Comparison of ENCODE assay signal across 9 mouse cellular contexts in the genomic region with DNA sequence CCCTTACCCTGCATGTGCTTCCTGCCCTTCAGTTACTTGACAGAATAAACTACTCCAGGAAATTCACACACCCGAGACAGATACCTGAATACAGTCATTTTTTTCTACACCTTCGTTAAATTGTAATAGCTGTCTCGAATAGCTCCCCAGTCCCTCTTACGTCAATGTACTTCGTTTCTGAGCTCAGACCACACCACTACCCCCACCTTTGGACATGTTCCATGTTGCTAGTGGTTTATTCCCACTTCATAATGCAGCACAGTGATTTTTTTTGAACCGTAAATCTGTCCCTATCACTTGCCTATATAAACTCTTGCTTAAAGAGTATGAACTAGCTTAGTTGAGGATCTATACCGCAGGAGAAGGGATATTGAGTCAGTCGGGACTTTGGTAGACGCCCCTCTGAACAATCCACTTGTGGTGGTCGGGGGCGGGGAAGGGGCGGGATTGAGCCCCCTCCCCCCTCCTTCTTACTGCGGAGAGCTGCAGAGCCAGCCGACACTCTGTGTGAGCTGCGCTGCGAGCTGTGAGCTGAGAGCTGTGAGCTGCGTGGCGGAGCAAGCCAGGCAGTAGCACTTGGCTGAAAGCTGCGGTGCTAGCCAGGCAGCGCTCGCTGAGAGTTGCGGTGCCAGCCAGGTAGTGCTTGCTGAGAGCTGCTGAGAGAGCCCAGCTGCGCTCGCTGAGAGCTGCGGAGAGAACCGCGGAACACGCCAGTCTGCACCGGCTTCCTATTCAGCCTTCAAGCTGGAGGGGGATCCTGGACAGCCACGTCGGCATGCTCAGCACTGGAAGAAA. TPM values are rescaled to one million over a fixed set of nuclear protein-coding genes. Genes with fewer than 3 reads are reported as not detected.
DNase-seq lines count a peak whose midpoint lies in the region; ATAC-seq lines count a peak whose summit lies in the region.
"Had no signal": no experiment of that assay in that cellular context is flagged by ENCODE, and none has a peak within 500 bp of the region (broad histone marks: within the 10 kb centered on the region; RNA-seq: fewer than 3 reads in every experiment).

A gene (plus strand): TSS at position 501 of the 795 bp plus-strand sequence.

- peak within 1 kb of the TSS; percentile 72 for H3K27ac ChIP-seq in hindbrain, embryonic 15.5 days (replicated peaks)
- peak within 1 kb of the TSS; percentile 79 for H3K27ac ChIP-seq in midbrain, embryonic 16.5 days (ENCODE audit: low read length)

- DNase-seq in gastrocnemius, postnatal 10 days, result peak; percentile 25
- no peak for DNase-seq in gastrocnemius, adult 8-10 months (ENCODE audit: low spot score in 2 of 2)
- peak; percentile 17 for DNase-seq in right cerebral cortex, adult 18-20 months
- DNase-seq in right cerebral cortex, postnatal 36 days (ENCODE audit: low spot score in 2 of 2), result no peak
- DNase-seq in thymus, postnatal 4 days, result no peak
- DNase-seq in thymus, adult 18-20 months, result no peak

- 23% methylated on average over 31 of the region's 31 CpGs for WGBS in hindbrain, embryonic 15.5 days
- WGBS in midbrain, embryonic 16.5 days, result 30% methylated on average over 31 of the region's 31 CpGs

- peak; percentile 96 for ATAC-seq in hindbrain, embryonic 15.5 days (ENCODE audit: low FRiP score, low read depth)
- ATAC-seq in midbrain, embryonic 16.5 days, result peak; percentile 97

- no peaks in the 10 kb centered on the region for H3K36me3 ChIP-seq in hindbrain, embryonic 15.5 days
- H3K36me3 ChIP-seq in midbrain, embryonic 16.5 days (ENCODE audit: control insufficient read depth, insufficient read depth, low read length), result no peaks in the 10 kb centered on the region

- peak within 1 kb of the TSS; percentile 51 for H3K4me3 ChIP-seq in hindbrain, embryonic 15.5 days
- H3K4me3 ChIP-seq in midbrain, embryonic 16.5 days (ENCODE audit: low read depth, low read length), result peak within 1 kb of the TSS; percentile 63

- H3K9ac ChIP-seq in hindbrain, embryonic 15.5 days, result peak within 1 kb of the TSS; percentile 56
- peak within 1 kb of the TSS; percentile 87 for H3K9ac ChIP-seq in midbrain, embryonic 16.5 days (ENCODE audit: low read depth, low read length)

- H3K27me3 ChIP-seq in hindbrain, embryonic 15.5 days, result no peaks in the 10 kb centered on the region
- no peaks in the 10 kb centered on the region for H3K27me3 ChIP-seq in midbrain, embryonic 16.5 days (ENCODE audit: control insufficient read depth, insufficient read depth, low read depth, low read length)

- peak within 1 kb of the TSS; percentile 57 for H3K4me2 ChIP-seq in hindbrain, embryonic 15.5 days
- peak within 1 kb of the TSS; percentile 60 for H3K4me2 ChIP-seq in midbrain, embryonic 16.5 days (ENCODE audit: low read length)

- H3K4me1 ChIP-seq in hindbrain, embryonic 15.5 days (replicated peaks), result peaks cover 18% of the 10 kb centered on the region
- H3K4me1 ChIP-seq in midbrain, embryonic 16.5 days (ENCODE audit: control insufficient read depth, insufficient read depth, low read length), result peaks cover 8% of the 10 kb centered on the region

- 0 out of 2 replicates have a peak, but pooled peaks cover 2% of the 10 kb centered on the region for H3K9me3 ChIP-seq in hindbrain, embryonic 15.5 days
- peaks cover 6% of the 10 kb centered on the region; the same call in 1 of the 2 replicates for H3K9me3 ChIP-seq in midbrain, embryonic 16.5 days (replicated peaks; ENCODE audit: control insufficient read depth, low read length, poor library complexity, severe bottlenecking)

RNA-seq across cellular contexts. Expression of the gene that starts here (rescaled TPM):
- total RNA-seq in gastrocnemius, postnatal 10 days (2021), result 1 to 10 TPM; 1.4 to 1.8 TPM
- not detected for total RNA-seq in gastrocnemius, adult 8-10 months (2022)
- polyA plus RNA-seq in hindbrain, embryonic 15.5 days (2015; fragmentation: Nextera tagmentation; extraction: Ambion mirVana), result 12.9 and 17.4 TPM in 2 replicates
- 22.4 and 26.1 TPM in 2 replicates for polyA plus RNA-seq in midbrain, embryonic 16.5 days (2015; fragmentation: Nextera tagmentation; extraction: Ambion mirVana)
- total RNA-seq: gastrocnemius, postnatal 36 days had no signal

Comparison
In these comparisons a context has a peak if more than half of its experiments do, and no peak if none do; other contexts are left out.
1. DNase-seq: peak in gastrocnemius, postnatal 10 days (single experiment) and right cerebral cortex, adult 18-20 months (single experiment); none in gastrocnemius, adult 8-10 months (0 of 2), right cerebral cortex, postnatal 36 days (0 of 2), thymus, postnatal 4 days (single experiment) and thymus, adult 18-20 months (0 of 2).